Mouse (Mus musculus) testis, adult 2 months (tissue): Measurements from ENCODE around the gene Lysmd4.
"Not testable (repeated sequence)": the region's sequence is repeated elsewhere in the genome, so short reads cannot be mapped to it uniquely, and the experiment has no call there.

Experiments used
- CTCF ChIP-seq: fragments of 200-500 bp; IDR thresholded peaks from 2 replicates; pipeline ENCODE4 v1.5.1; 2012; ENCODE audit warnings: low read depth, mild to moderate bottlenecking, inconsistent platforms, low read length, moderate library complexity; ENCODE audit not compliant: control insufficient read depth, insufficient read depth, insufficient replicate concordance
- POLR2A ChIP-seq: fragments of 200-500 bp; IDR thresholded peaks from 2 replicates; pipeline ENCODE4 v1.6.1; 2012; ENCODE audit warnings: low read depth, mild to moderate bottlenecking, inconsistent platforms, low read length, moderate library complexity; ENCODE audit not compliant: control insufficient read depth

- not testable (repeated sequence) for TF ChIP-seq CTCF, POLR2A
Measured at GRCm38 (mm10) chr7:67270447-67270846, 48.1 kb downstream of the Lysmd4 start.
